Mouse (Mus musculus): ENCODE results near the gene Steap3. TPM values are rescaled to one million over a fixed set of nuclear protein-coding genes. Genes with fewer than 3 reads are reported as not detected.

Gene Steap3
- polyA plus RNA-seq, 1 experiment from 2014 or later = 3.2 TPM

DNA sequence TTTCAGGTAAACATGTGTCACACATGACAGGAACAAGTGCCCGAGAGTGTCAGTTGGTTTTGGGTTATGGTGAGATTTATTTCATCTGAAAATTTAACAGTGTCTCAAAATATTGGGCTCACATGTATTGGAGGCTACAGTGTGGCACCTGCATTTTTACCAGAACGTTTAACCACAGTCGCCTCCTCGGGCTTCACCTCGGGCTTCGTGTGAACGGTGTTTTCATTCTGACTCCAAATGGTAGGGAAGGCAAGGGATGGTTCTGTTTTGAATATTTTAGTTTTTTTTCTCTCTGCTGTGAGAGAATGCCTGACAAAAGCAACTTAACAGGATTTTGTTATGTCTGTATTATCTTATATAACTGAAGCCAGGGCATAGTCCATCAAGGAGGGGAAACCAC, 103.8 kb downstream of the Steap3 start:
- 90% methylated on average over 7 of the region's 7 CpGs for WGBS
- Histone ChIP-seq H3K27me3 (ENCODE audit: control insufficient read depth, insufficient read depth, low read length) (no peaks in the 10 kb centered on the region), H3K27ac (replicated peaks; ENCODE audit: low read depth, low read length) (no peak overlapping the region), H3K4me2 (ENCODE audit: low read length) (no peak overlapping the region), H3K36me3 (ENCODE audit: control insufficient read depth, insufficient read depth, low read length) (no peaks in the 10 kb centered on the region), H3K4me1 (ENCODE audit: control insufficient read depth, insufficient read depth, low read length) (no peaks in the 10 kb centered on the region), H3K9ac (replicated peaks; ENCODE audit: low read length) (no peak overlapping the region), H3K4me3 (replicated peaks; ENCODE audit: low read depth, low read length) (no peak overlapping the region), H3K9me3 (ENCODE audit: control insufficient read depth, low read length) (no peaks in the 10 kb centered on the region)
- ATAC-seq (ENCODE audit: low FRiP score, low TSS enrichment) (no peak), DNase-seq (no peak)

DNA sequence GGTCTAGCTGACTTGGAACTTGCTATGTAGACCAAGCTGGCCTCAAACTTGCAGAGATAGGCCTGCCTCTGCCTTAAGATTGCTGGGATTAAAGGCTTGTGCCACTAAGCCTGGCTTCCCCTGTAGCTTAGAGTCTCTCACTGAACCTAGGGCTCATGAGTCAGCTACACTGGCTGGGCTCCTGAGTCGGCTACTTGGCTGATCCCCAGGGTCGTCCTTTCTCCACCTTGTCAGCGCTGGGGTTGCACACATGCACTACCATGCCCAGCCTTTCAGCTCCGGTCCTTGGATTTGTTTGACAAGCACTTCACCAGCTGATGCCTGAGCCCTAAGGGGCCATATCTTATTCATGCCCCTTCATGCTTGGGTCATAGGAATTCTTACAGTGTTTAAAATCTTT, 104.5 kb downstream of the Steap3 start:
- Histone ChIP-seq H3K4me3 (replicated peaks; ENCODE audit: low read depth, low read length) (no peak overlapping the region), H3K4me1 (ENCODE audit: control insufficient read depth, insufficient read depth, low read length) (no peaks in the 10 kb centered on the region)
- WGBS = 59% methylated on average over 4 of the region's 4 CpGs

DNA sequence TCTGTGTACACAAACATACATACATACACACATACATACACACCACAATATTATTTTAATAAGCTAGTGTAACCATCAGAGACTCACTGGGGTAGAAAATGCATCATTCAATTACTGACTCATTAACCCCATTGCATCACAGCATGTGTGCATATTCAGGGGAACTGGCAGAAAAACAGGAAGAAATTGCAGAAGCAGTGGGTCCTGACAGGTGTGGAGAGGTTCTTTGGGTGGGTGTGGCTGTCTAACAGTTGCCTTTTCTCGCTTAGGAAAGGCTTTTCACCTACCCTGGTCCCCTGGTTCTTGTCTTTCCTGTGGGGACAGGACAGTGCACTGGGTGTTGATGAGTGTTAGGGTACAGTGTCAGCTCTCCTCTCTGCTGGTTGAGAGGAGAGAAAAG, 109.9 kb downstream of the Steap3 start:
- Histone ChIP-seq H3K9ac (replicated peaks; ENCODE audit: low read length) (no peak overlapping the region), H3K36me3 (ENCODE audit: control insufficient read depth, insufficient read depth, low read length) (no peaks in the 10 kb centered on the region), H3K9me3 (ENCODE audit: control insufficient read depth, low read length) (no peaks in the 10 kb centered on the region), H3K27me3 (ENCODE audit: control insufficient read depth, insufficient read depth, low read length) (no peaks in the 10 kb centered on the region), H3K4me1 (ENCODE audit: control insufficient read depth, insufficient read depth, low read length) (no peaks in the 10 kb centered on the region), H3K27ac (replicated peaks; ENCODE audit: low read depth, low read length) (no peak overlapping the region), H3K4me3 (replicated peaks; ENCODE audit: low read depth, low read length) (no peak overlapping the region), H3K4me2 (ENCODE audit: low read length) (no peak overlapping the region)
- DNase-seq = no peak
- 69% methylated on average over 1 of the region's 1 CpGs for WGBS
- no peak for ATAC-seq (ENCODE audit: low FRiP score, low TSS enrichment)

More for the DNA sequence above, 104.5 kb downstream of the Steap3 start:
- no peak overlapping the region for H3K9ac ChIP-seq (replicated peaks; ENCODE audit: low read length)
- DNase-seq (no peak), ATAC-seq (ENCODE audit: low FRiP score, low TSS enrichment) (no peak)
- no peaks in the 10 kb centered on the region for H3K27me3 ChIP-seq (ENCODE audit: control insufficient read depth, insufficient read depth, low read length)
- no peak overlapping the region for H3K27ac ChIP-seq (replicated peaks; ENCODE audit: low read depth, low read length)
- H3K9me3 ChIP-seq (ENCODE audit: control insufficient read depth, low read length) = no peaks in the 10 kb centered on the region
- H3K36me3 ChIP-seq (ENCODE audit: control insufficient read depth, insufficient read depth, low read length) = no peaks in the 10 kb centered on the region
- no peak overlapping the region for H3K4me2 ChIP-seq (ENCODE audit: low read length)

DNA sequence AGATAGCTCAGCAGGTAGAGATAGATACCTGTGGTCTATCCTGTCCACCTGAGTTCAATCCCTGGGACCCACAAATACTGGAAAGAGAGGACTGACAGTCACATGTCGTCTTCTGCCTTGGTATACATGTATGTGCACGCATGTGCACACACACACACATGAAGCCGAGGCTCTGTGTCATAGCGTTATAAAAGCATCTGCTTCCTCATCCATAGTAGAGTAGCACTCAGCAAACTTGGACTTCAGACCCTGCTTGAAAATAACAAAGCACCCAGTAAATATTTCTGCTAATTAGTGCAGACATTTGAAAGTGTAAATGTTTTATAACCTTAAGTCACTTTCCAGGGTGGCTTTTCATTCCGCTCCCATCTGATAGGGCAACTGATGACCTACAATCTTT, 111.0 kb downstream of the Steap3 start:
- no peak overlapping the region for H3K27ac ChIP-seq (replicated peaks; ENCODE audit: low read depth, low read length)
- DNase-seq (no peak), ATAC-seq (ENCODE audit: low FRiP score, low TSS enrichment) (no peak)
- no peaks in the 10 kb centered on the region for H3K9me3 ChIP-seq (ENCODE audit: control insufficient read depth, low read length)
- H3K36me3 ChIP-seq (ENCODE audit: control insufficient read depth, insufficient read depth, low read length) = no peaks in the 10 kb centered on the region
- no peak overlapping the region for H3K4me2 ChIP-seq (ENCODE audit: low read length)
- H3K4me1 ChIP-seq (ENCODE audit: control insufficient read depth, insufficient read depth, low read length) = no peaks in the 10 kb centered on the region
- H3K9ac ChIP-seq (replicated peaks; ENCODE audit: low read length) = no peak overlapping the region
- WGBS = 97% methylated on average over 5 of the region's 5 CpGs
- no peak overlapping the region for H3K4me3 ChIP-seq (replicated peaks; ENCODE audit: low read depth, low read length)
- H3K27me3 ChIP-seq (ENCODE audit: control insufficient read depth, insufficient read depth, low read length) = no peaks in the 10 kb centered on the region

DNA sequence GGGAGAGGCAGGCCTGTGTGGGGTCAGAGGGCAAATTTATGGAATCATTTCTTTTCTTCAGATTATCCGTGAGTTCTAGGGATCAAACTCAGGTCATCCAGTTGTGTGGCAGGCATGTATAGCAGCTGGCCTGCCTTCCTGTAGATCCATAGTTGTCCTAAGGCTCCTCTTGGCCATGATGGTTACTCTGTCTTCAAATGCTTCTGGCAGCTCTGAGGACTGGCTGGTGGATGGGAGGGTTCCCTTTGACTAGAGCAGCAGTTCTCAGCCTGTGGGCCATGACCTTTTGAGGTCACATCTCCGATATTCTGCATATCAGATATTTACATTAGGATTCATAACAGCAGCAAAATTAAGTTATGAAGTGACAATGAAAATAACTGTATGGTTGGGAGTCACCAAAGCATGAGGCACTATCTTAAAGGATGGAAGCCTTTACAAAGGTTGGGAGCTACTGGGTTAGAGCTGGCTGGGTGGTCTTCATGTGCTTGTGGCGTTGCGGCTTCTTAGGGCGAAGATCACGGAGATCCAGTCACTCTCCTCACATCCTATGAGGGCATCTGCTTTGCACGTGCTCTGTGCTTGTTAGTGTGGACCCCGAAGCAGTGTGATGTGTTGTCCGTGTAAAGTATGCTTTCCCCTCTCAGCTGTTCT, 113.9 kb downstream of the Steap3 start:
- no peak overlapping the region for H3K4me3 ChIP-seq (replicated peaks; ENCODE audit: low read depth, low read length)
- ATAC-seq (ENCODE audit: low FRiP score, low TSS enrichment) = no peak
- H3K9me3 ChIP-seq (ENCODE audit: control insufficient read depth, low read length) = no peaks in the 10 kb centered on the region
- no peaks in the 10 kb centered on the region for H3K36me3 ChIP-seq (ENCODE audit: control insufficient read depth, insufficient read depth, low read length)
- H3K9ac ChIP-seq (replicated peaks; ENCODE audit: low read length) = no peak overlapping the region
- WGBS = 89% methylated on average over 9 of the region's 9 CpGs
- H3K4me1 ChIP-seq (ENCODE audit: control insufficient read depth, insufficient read depth, low read length) = no peaks in the 10 kb centered on the region
- no peak for DNase-seq
- H3K27me3 ChIP-seq (ENCODE audit: control insufficient read depth, insufficient read depth, low read length) = no peaks in the 10 kb centered on the region
- no peak overlapping the region for H3K4me2 ChIP-seq (ENCODE audit: low read length)
- H3K27ac ChIP-seq (replicated peaks; ENCODE audit: low read depth, low read length) = no peak overlapping the region

DNA sequence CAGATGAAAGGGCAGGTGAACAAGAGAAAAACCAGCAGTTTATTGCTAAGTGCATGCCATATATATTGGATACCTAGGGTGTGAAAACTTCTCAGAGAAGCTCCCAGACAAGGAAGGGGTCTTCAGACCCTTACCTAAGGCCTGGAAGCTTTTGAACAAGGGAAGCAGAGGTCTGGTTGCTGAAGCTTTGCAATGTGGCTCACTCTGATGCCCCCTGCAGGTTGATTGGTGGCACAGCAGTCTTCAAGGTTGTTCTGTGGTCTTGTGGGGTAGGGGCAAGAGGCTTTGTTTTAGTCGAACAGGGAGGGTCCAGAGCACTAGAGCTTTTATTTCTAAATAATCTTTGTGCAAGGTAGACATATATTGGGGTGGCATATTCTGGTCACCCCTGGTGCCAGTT, 117.2 kb downstream of the Steap3 start:
- 36% methylated on average over 1 of the region's 1 CpGs for WGBS
- no peak overlapping the region for H3K27ac ChIP-seq (replicated peaks; ENCODE audit: low read depth, low read length)
- H3K9ac ChIP-seq (replicated peaks; ENCODE audit: low read length) = no peak overlapping the region
- no peaks in the 10 kb centered on the region for H3K4me1 ChIP-seq (ENCODE audit: control insufficient read depth, insufficient read depth, low read length)
- no peaks in the 10 kb centered on the region for H3K27me3 ChIP-seq (ENCODE audit: control insufficient read depth, insufficient read depth, low read length)
- no peak overlapping the region for H3K4me2 ChIP-seq (ENCODE audit: low read length)
- no peak for ATAC-seq (ENCODE audit: low FRiP score, low TSS enrichment)
- no peaks in the 10 kb centered on the region for H3K36me3 ChIP-seq (ENCODE audit: control insufficient read depth, insufficient read depth, low read length)
- DNase-seq = peak; percentile 61
- no peaks in the 10 kb centered on the region for H3K9me3 ChIP-seq (ENCODE audit: control insufficient read depth, low read length)
- H3K4me3 ChIP-seq (replicated peaks; ENCODE audit: low read depth, low read length) = no peak overlapping the region

DNA sequence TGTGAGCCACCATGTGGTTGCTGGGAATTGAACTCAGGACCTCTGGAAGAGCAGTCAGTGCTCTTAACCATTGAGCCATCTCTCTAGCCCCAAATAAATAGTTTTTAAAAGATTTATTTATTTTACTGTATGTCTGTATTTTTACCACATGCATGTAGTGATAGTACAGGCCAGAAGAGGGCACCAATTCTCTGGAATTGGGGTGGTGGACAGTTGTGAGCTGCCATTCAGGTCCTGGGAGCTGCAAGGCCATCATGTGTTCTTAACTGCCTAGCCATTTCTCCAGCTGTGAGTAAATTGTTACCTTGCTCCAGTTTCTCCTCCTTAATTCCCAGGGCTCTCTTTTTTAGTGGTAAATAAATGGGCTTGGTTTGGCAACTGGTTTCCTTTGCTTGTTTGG, 118.3 kb downstream of the Steap3 start:
- Histone ChIP-seq H3K4me3 (replicated peaks; ENCODE audit: low read depth, low read length) (no peak overlapping the region), H3K9ac (replicated peaks; ENCODE audit: low read length) (no peak overlapping the region), H3K36me3 (ENCODE audit: control insufficient read depth, insufficient read depth, low read length) (no peaks in the 10 kb centered on the region), H3K9me3 (ENCODE audit: control insufficient read depth, low read length) (no peaks in the 10 kb centered on the region), H3K4me2 (ENCODE audit: low read length) (no peak overlapping the region), H3K4me1 (ENCODE audit: control insufficient read depth, insufficient read depth, low read length) (no peaks in the 10 kb centered on the region), H3K27ac (replicated peaks; ENCODE audit: low read depth, low read length) (no peak overlapping the region), H3K27me3 (ENCODE audit: control insufficient read depth, insufficient read depth, low read length) (no peaks in the 10 kb centered on the region)
- ATAC-seq (ENCODE audit: low FRiP score, low TSS enrichment) (no peak), DNase-seq (peak; percentile 69)

DNA sequence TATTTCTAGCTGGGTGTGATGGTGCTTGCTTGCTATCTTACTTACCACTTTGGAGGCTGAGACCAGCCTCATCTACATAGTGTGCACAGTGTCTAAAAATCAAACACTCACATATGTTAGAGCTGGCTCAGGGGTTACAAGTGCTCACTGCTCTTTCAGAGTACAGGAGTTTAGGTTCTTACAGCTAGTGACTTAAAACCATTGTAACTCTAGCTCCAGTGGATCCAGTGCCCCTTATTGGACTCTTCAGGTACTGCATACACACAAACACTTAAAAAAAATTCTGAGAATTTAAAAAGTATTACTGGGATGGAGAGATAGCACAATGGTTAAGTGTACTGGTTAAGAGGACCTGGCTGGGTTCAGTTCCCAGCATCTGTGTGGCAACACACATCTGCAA, 125.5 kb downstream of the Steap3 start:
- Histone ChIP-seq H3K4me3 (replicated peaks; ENCODE audit: low read depth, low read length) (no peak overlapping the region), H3K9me3 (ENCODE audit: control insufficient read depth, low read length) (no peaks in the 10 kb centered on the region), H3K27ac (replicated peaks; ENCODE audit: low read depth, low read length) (no peak overlapping the region), H3K4me2 (ENCODE audit: low read length) (no peak overlapping the region), H3K9ac (replicated peaks; ENCODE audit: low read length) (no peak overlapping the region), H3K4me1 (ENCODE audit: control insufficient read depth, insufficient read depth, low read length) (no peaks in the 10 kb centered on the region), H3K36me3 (ENCODE audit: control insufficient read depth, insufficient read depth, low read length) (no peaks in the 10 kb centered on the region), H3K27me3 (ENCODE audit: control insufficient read depth, insufficient read depth, low read length) (no peaks in the 10 kb centered on the region)
- peak; percentile 35 for DNase-seq
- no peak for ATAC-seq (ENCODE audit: low FRiP score, low TSS enrichment)

DNA sequence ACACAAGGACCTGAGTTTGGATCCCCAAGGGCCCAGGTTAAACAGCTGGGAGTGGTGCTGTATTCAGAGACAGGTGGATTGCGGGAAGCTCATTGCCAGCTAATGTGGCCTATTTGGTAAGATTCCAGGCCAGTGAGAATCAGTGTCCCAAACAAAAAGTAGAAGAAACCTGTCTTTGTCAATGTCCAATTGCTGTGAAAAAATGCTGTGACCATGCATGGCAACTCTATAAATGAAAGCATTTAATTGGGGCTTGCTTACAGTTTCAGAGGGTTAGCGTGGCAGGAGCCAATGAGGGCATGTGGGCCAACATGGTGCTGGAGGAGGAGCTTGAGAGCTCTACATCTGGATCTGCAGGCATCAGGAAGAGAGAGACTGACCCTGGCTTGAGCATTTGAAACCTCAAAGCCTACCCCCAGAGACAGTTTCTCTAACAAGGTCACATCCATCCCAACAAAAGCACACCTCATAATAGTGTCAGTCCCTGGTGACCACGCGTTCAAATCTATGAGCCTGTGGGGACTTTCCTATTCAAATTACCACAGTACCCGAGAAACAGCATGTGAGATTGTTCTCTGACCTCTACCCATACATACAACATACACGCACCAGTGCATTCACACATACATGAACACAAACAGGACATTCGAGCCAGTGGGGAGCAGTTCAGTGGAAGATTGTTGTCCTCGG, 126.8 kb downstream of the Steap3 start:
- Histone ChIP-seq H3K4me3 (replicated peaks; ENCODE audit: low read depth, low read length) (no peak overlapping the region), H3K27ac (replicated peaks; ENCODE audit: low read depth, low read length) (no peak overlapping the region), H3K9me3 (ENCODE audit: control insufficient read depth, low read length) (no peaks in the 10 kb centered on the region), H3K27me3 (ENCODE audit: control insufficient read depth, insufficient read depth, low read length) (no peaks in the 10 kb centered on the region), H3K36me3 (ENCODE audit: control insufficient read depth, insufficient read depth, low read length) (no peaks in the 10 kb centered on the region), H3K4me2 (ENCODE audit: low read length) (no peak overlapping the region), H3K9ac (replicated peaks; ENCODE audit: low read length) (no peak overlapping the region), H3K4me1 (ENCODE audit: control insufficient read depth, insufficient read depth, low read length) (no peaks in the 10 kb centered on the region)
- ATAC-seq (ENCODE audit: low FRiP score, low TSS enrichment) (no peak), DNase-seq (no peak)
- 90% methylated on average over 8 of the region's 8 CpGs for WGBS
